Mouse (Mus musculus) forebrain, embryonic 16.5 days (tissue): ENCODE data around the gene Krtap13-1. TPM values are rescaled to one million over a fixed set of nuclear protein-coding genes. Genes with fewer than 3 reads are reported as not detected.
"Not testable (repeated sequence)": the region's sequence is repeated elsewhere in the genome, so short reads cannot be mapped to it uniquely, and the experiment has no call there.

Experiments
- ATAC-seq: fragments of 200-750 bp; cut with Nextera tagmentation; 2 replicates; pipeline ENCODE4 v1.8.0; 2017; ENCODE audit warnings: mild to moderate bottlenecking, moderate library complexity
- H3K27ac ChIP-seq: fragments of 300-500 bp; sonication (generic); 2 replicates; pipeline ENCODE4 v1.5.1; 2014; ENCODE audit warnings: low read length, control low read depth
- H3K27me3 ChIP-seq: fragments of 300-500 bp; sonication (generic); replicated peaks from 2 replicates; pipeline ENCODE4 v1.6.1; 2014; ENCODE audit warnings: low read length; ENCODE audit not compliant: control insufficient read depth, insufficient read depth
- H3K36me3 ChIP-seq: fragments of 300-500 bp; sonication (generic); 2 replicates; pipeline ENCODE4 v1.6.1; 2014; ENCODE audit not compliant: control insufficient read depth, insufficient read depth
- H3K4me1 ChIP-seq: fragments of 300-500 bp; sonication (generic); replicated peaks from 2 replicates; pipeline ENCODE4 v1.6.1; 2014; ENCODE audit warnings: low read length; ENCODE audit not compliant: control insufficient read depth, insufficient read depth
- H3K4me2 ChIP-seq: fragments of 300-500 bp; sonication (generic); 2 replicates; pipeline ENCODE4 v1.6.1; 2014; ENCODE audit warnings: mild to moderate bottlenecking, low read length, control low read depth
- H3K4me3 ChIP-seq: fragments of 300-500 bp; sonication (generic); replicated peaks from 2 replicates; pipeline ENCODE4 v1.5.1; 2014; ENCODE audit warnings: mild to moderate bottlenecking, low read length, control low read depth
- H3K9ac ChIP-seq: fragments of 300-500 bp; sonication (generic); replicated peaks from 2 replicates; pipeline ENCODE4 v1.6.1; 2014; ENCODE audit warnings: low read depth, low read length, control low read depth
- H3K9me3 ChIP-seq: fragments of 300-500 bp; sonication (generic); 2 replicates; pipeline ENCODE4 v1.6.1; 2016; ENCODE audit warnings: low read length; ENCODE audit not compliant: control insufficient read depth
- WGBS: fragments of 180-500 bp; shearing (Covaris S2); extraction: QIAGEN DNeasy Blood & Tissue Kit; methylation state at CpG from one replicate; pipeline ENCODE4 v1.1.7; 2014; 5-methylcytosine and 5-hydroxymethylcytosine counted together
- polyA plus RNA-seq: library from polyadenylated mRNA; unstranded; fragments of >200 nt; fragmentation: Nextera tagmentation; extraction: Ambion mirVana; gene quantifications from 2 replicates; pipeline ENCODE4 v1.2.1, GENCODE M21; 2015

The Krtap13-1 gene
- polyA plus RNA-seq, 1 experiment from 2014 or later, result not detected

DNA sequence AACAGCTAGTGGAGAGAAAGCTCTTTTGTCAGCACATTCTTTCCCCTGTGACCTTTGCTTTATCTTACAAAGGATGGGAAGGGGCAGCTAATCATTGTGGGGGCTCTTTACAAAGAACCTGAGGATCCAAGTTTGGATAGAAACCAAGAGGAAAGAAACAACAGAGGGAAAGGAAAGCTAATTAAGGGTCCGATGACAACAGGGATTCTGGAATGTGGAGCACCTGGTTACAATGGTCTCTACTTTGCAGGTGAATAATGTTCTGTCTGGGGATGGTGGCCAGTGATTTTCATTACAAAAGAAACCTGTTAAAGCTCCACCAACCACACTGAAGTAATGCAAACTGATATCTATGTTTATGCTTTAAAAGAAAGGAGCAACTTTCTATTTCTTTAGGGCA, 8.6 kb upstream of the Krtap13-1 start:
- 16% methylated on average over 1 of the region's 1 CpGs for WGBS
- H3K4me3 ChIP-seq, result no peak overlapping the region
- no peak overlapping the region for H3K27ac ChIP-seq
- no peaks in the 10 kb centered on the region for H3K36me3 ChIP-seq
- H3K4me2 ChIP-seq, result no peak overlapping the region
- no peaks in the 10 kb centered on the region for H3K27me3 ChIP-seq
- H3K4me1 ChIP-seq, result no peaks in the 10 kb centered on the region
- H3K9ac ChIP-seq, result no peak overlapping the region
- no peak for ATAC-seq
- no peaks in the 10 kb centered on the region for H3K9me3 ChIP-seq

- no peak for ATAC-seq
- Histone ChIP-seq H3K4me3 (no peak overlapping the region), H3K9me3 (no peaks in the 10 kb centered on the region), H3K36me3 (no peaks in the 10 kb centered on the region), H3K9ac (no peak overlapping the region), H3K27me3 (no peaks in the 10 kb centered on the region), H3K4me1 (no peaks in the 10 kb centered on the region), H3K27ac (no peak overlapping the region), H3K4me2 (no peak overlapping the region)
- 45% methylated on average over 2 of the region's 2 CpGs for WGBS
Measured at GRCm38 (mm10) chr16:88735391-88735790, 6.7 kb downstream of the Krtap13-1 start.

GRCm38 (mm10) chr16:88744750-88745340, 16.2 kb downstream of the Krtap13-1 start:
- H3K9ac ChIP-seq, result no peak overlapping the region
- no peak for ATAC-seq
- no peak overlapping the region for H3K4me2 ChIP-seq
- no peak overlapping the region for H3K27ac ChIP-seq
- no peaks in the 10 kb centered on the region for H3K27me3 ChIP-seq
- no peaks in the 10 kb centered on the region for H3K9me3 ChIP-seq
- H3K36me3 ChIP-seq, result no peaks in the 10 kb centered on the region
- no peak overlapping the region for H3K4me3 ChIP-seq
- no peaks in the 10 kb centered on the region for H3K4me1 ChIP-seq
- WGBS, result 74% methylated on average over 4 of the region's 4 CpGs

GRCm38 (mm10) chr16:88747943-88748342, 19.3 kb downstream of the Krtap13-1 start:
- H3K36me3 ChIP-seq, result no peaks in the 10 kb centered on the region
- H3K9ac ChIP-seq, result no peak overlapping the region
- no peak overlapping the region for H3K4me2 ChIP-seq
- H3K27ac ChIP-seq, result no peak overlapping the region
- WGBS, result 40% methylated on average over 4 of the region's 4 CpGs
- no peaks in the 10 kb centered on the region for H3K27me3 ChIP-seq
- no peaks in the 10 kb centered on the region for H3K4me1 ChIP-seq
- ATAC-seq, result peak; percentile 79
- no peaks in the 10 kb centered on the region for H3K9me3 ChIP-seq
- no peak overlapping the region for H3K4me3 ChIP-seq

DNA sequence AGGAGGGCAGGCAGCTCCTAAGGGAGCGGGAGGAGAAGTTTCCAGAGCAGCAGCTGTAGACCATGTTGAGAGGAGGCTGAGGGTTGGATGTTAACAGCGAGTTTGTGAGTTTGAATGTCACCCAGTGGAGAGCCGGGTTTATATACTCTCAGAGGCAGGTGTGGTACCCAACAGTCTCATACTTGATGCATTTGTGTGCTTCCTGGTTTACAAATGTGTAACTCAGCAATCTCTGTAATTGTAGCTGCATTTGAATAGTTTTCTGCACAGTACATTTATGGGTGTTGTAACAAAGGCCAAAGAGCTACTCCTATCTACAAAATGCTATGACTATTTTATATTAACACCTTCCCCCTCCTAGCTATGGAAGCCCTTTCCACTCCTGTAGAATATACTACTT, 22.9 kb downstream of the Krtap13-1 start, which contains the start of gene Krtap13:
TSS of gene Krtap13 (minus strand) at position 101 of the 400 bp plus-strand sequence.
- H3K36me3 ChIP-seq, H3K4me2 ChIP-seq, H3K27ac ChIP-seq, H3K27me3 ChIP-seq, ATAC-seq, H3K9me3 ChIP-seq, H3K4me1 ChIP-seq, H3K4me3 ChIP-seq, H3K9ac ChIP-seq: not testable (repeated sequence)
- 88% methylated on average over 3 of the region's 3 CpGs for WGBS

DNA sequence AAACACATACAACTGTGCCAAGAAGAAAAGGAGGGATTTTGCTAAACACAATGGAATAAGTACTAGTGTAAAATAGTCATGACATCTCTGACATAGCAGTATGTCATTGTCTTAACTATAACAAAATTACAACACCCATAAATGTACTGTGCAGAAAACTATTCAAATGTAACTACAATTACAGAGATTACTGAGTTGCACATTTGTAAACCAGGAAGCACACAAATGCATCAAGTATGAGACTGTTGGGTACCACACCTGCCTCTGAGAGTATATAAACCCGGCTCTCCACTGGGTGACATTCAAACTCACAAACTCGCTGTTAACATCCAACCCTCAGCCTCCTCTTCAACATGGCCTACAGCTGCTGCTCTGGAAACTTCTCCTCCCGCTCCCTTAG, 29.9 kb downstream of the Krtap13-1 start, which contains the start of gene 2310034C09Rik:
TSS of gene 2310034C09Rik (plus strand) at position 301 of the 400 bp plus-strand sequence.
- H3K4me2 ChIP-seq, H3K9ac ChIP-seq, H3K36me3 ChIP-seq, H3K4me1 ChIP-seq, ATAC-seq, H3K9me3 ChIP-seq, H3K27ac ChIP-seq, H3K4me3 ChIP-seq, H3K27me3 ChIP-seq: not testable (repeated sequence)
- WGBS, result 94% methylated on average over 3 of the region's 3 CpGs

GRCm38 (mm10) chr16:88774106-88774505, 45.4 kb downstream of the Krtap13-1 start, which contains the start of gene 2310057N15Rik:
Gene 2310057N15Rik (minus strand): TSS chr16:88774206.
- Histone ChIP-seq H3K4me1 (no peaks in the 10 kb centered on the region), H3K9ac (no peak within 1 kb of the TSS), H3K27ac (no peak within 1 kb of the TSS), H3K27me3 (no peaks in the 10 kb centered on the region), H3K4me2 (no peak within 1 kb of the TSS), H3K4me3 (no peak within 1 kb of the TSS), H3K36me3 (no peaks in the 10 kb centered on the region), H3K9me3 (no peaks in the 10 kb centered on the region)
- no peak for ATAC-seq
- WGBS, result 91% methylated on average over 2 of the region's 2 CpGs

DNA sequence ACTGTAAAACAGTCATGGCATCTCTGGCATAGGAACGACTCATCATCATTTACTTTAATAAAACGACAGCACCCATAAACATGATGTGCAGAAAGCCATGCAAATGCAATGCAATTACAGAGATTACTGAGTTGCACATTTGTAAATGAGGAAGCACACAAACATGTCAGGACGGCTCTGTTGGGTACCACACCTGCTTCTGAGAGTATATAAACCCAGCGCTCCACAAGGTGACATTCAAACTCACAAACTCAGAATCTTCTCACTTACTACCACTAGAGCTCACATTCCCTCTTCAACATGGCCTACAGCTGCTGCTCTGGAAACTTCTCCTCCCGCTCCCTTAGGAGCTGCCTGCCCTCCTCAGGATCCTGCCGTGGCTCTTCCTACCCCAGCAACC, 48.9 kb downstream of the Krtap13-1 start, which contains the start of gene Gm5965:
TSS of gene Gm5965 (plus strand) at position 301 of the 400 bp plus-strand sequence.
- no peak for ATAC-seq
- WGBS, result 95% methylated on average over 5 of the region's 6 CpGs
- no peak within 1 kb of the TSS for H3K27ac ChIP-seq

More for the DNA sequence above, 48.9 kb downstream of the Krtap13-1 start, which contains the start of gene Gm5965:
- Histone ChIP-seq H3K27me3 (no peaks in the 10 kb centered on the region), H3K9me3 (no peaks in the 10 kb centered on the region), H3K4me3 (no peak within 1 kb of the TSS), H3K4me1 (no peaks in the 10 kb centered on the region), H3K9ac (no peak within 1 kb of the TSS), H3K4me2 (no peak within 1 kb of the TSS), H3K36me3 (no peaks in the 10 kb centered on the region)
